Mouse (Mus musculus) right cerebral cortex, postnatal 25 days (tissue): ENCODE measurements around the gene Gper1.

ENCODE experiments used
- DNase-seq: peaks from one replicate; pipeline ENCODE4 v3.0.0; 2022

Gene Gper1

DNA sequence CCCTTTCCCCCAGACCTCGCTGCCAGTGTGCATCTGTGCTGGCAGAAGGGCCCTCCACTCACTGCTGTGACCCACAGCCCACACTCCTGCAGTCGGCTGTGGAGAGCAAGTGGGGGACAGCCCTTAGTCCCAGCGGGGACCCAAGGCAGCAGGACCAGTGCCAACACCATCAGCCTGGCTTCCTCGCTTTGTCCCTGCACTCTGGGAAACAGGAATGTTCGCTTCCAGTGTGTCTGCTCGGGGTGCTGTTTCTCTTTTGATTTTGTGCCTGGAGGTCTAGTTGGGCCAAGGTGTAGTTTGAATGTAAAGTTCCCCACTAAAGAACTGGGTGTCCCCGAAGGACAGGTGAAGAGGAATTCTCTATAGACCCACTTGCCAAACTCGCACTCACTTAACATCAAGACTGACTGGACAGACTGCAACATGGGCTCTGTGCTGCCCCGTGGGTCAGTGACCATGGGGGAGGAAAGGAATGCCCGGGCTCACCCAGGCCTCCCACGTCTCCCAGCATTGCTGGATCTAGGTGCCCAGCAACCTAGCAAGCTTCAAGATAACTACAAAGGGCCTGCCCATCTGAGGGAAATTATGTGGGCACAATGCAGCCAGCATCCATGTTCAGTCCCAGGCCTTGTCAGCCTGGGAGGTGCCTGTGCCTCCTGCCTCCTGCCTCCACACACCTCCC, 31.5 kb upstream of the Gper1 start:
- no peak for DNase-seq

DNA sequence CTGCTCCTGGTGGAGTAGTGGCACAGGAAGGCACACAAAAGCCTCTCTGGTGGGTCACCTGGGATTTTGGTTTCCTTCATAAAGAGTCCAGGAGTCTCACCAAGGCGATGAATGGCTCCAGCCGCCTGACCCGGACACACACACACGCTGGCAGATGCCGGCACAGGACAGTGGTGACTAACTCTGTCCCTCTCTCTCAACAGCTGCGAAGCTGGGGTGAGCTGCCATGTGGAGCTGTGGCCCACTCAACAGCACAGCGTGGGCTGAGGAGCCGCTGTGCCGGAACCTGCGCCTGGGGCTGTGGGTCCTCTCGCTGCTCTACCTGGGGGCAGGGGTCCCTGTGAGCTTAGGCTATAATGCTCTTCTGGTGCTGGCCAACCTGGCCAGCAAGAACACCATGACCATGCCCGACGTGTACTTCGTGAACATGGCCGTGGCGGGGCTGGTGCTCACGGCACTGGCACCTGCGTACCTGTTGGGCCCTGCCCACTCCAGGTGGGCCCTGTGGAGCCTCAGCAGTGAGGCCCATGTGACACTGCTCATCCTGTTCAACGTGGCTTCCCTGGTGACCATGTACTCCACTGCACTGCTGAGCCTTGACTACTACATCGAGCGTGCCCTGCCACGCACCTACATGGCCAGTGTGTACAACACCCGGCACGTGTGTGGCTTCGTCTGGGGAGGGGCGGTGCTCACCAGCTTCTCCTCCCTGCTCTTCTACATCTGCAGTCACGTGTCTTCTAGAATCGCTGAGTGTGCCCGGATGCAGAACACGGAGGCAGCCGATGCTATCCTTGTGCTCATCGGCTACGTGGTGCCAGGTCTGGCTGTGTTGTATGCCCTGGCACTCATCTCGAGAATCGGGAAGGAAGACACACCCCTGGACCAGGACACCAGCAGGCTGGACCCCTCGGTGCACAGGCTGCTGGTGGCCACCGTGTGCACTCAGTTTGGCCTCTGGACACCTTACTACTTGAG, 30.4 kb upstream of the Gper1 start:
- DNase-seq = no peak

DNA sequence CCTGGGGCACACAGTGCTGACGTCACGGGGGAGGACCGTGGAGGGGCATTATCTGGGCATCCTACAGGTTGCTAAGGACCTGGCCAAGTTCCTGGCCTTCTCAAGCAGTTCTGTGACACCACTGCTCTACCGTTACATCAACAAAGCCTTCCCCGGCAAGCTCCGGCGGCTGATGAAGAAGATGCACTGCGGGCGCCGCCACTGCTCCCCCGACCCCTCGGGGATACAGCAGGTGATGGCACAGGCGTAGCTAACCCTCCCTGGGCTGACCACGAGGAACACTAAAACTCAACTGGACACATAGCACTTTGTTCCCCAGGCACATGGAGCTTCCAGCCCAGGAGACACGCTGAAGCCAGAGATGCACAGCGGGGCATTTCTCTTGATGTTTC, 29.8 kb upstream of the Gper1 start:
- no peak for DNase-seq

DNA sequence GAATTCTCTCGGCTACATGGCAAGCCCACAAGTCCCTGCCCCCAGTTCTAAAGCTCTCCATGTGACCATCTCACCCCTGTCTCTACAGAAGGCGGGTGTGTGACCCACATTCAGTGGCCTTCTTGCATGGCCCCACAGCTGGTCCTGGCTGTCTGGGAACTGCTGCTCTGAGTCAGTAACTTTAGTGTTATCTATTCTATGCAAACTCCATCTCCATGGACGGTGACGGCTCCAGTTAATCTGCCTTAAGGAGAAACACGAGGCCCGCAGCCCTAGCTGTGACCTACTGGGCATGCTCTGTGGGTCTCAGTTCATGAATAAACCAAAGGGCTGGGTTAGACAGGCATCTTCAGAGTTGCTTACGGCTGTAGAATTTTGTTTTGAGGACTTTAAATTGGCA, 28.6 kb upstream of the Gper1 start:
- no peak for DNase-seq

DNA sequence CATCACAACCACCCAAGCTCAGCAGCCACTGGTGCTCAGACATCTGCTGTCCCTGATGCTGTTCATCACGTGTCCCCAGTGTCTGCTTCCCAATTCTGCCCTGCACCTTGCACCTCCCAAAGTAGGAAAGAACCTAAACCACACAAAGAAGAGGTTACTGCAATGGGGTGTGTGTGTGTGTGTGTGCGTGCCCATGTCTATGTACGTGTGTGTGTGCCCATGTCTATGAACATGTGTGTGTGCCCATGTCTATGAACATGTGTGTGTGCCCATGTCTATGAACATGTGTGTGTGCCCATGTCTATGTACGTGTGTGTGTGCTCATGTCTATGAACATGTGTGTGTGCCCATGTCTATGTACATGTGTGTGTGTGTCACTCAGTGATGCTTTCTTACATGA, 27.4 kb upstream of the Gper1 start:
- no peak for DNase-seq

DNA sequence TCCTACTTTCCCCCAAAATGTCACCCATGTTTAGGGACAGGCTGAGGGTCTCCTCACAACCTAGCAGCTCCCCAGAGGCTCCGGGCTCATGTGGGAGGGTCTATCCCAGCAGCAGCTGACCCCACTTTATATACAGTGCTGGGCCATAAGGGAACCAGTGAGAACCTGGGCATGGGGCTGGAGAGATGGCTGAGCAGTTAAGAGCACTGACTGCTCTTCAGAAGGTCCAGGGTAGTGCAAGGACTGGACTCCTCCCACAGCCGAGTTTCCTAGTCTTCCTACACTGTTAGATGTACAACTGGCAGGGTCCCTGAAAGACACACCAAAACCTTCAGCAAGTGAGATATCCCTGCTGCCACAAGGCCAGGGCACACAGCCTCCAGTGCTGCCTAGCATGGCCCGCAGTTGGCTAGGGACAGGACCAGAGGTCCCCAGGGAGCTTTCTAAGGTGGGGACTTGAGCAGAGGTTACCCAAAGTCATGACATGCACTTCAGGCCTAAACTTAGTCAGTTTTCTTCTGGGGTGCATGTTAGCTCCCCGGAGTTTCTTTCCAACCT, 25.5 kb upstream of the Gper1 start:
- no peak for DNase-seq

DNA sequence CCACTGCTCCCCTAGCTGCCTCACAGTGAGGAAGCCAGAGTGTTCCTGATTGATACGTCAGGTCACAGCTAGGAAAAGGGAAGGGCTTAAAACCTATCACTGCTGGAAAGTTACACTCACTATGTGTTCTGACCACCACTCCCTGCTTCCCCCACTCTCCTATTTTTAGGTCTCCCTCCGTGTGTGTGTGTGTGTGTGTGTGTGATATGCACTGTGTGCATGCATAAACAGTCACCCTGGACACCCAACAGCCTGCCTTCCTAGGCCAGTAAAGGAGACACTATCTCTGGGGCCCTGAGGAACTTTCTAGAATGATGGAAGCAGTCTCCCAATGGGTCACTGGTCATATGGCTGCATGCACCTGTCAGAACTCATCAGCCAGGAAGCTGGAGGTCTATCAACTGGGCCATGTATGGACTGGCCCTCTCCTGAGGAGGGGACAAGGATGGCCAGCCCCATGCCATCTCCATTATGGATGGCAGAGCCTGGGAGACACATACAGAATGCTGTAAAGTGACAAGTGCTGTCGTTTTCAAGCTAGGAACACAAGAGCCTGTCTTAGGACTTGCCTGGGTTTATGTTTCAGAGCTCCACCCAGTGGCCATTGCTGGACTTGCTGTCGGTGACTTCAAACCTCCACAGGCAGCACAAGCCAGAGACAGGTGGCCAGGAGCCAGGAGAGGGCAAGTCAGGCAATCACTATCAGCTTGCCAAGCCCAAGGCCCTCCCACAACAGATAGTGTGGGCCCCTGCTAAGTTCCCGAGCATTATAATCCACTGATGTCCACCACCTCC, 24.8 kb upstream of the Gper1 start:
- DNase-seq = peak; percentile 88

DNA sequence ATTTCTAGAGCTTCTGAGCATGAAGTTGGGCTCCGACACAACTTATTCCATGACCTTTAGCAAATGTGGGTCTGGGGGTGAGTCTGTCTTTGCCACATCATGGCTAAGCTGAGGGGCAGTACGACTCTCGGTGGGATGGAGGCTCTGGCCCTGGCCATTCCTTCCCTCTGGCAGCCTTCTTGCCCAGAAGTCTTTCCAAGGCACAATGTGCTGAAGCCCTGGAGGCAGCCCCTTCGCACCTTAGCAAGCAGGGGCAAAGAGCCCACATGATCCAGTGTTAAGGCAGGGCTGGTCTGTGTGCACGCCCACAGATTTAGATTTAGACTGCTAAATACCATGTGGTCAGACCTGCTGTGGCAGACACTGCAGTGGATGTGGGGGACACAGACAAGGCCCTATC, 24.2 kb upstream of the Gper1 start:
- no peak for DNase-seq

DNA sequence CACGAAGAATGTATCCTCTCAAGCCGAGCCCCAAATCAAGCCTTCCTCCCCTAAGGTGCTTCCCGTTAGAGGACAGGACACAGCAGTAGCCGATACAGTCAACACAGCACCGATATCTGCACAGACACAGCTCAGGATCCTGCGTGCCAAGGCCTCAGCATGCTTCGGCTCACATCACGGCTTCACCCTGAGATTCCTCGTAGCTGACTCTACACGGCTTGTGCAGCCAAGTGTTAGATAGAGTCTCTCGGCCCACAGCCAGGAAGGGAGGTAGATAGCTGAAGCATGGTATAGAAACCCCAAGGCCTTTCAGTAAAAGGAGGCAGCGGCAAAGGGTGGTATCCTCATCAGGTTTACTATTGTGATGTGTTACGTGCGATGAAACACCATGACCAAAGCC, 23.0 kb upstream of the Gper1 start:
- DNase-seq = no peak

DNA sequence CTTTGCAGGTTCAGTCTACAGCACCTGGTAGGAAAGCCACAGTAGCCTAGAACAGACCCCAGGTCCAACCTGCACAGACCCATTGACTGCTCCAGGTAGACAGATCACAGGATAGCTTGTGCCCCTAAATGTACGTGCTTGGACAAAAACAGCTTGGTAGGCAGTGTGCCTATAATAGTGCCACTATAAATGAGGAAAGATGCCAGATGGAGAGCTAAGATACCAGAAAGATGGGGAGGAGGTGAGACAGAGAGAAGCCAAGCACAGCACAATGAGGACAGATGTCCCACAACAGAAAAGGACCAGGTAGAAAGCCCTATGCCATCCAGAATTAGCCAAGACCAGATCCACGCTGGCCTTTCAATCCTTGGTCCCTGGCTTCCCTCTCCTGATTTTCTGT, 20.8 kb upstream of the Gper1 start:
- no peak for DNase-seq

DNA sequence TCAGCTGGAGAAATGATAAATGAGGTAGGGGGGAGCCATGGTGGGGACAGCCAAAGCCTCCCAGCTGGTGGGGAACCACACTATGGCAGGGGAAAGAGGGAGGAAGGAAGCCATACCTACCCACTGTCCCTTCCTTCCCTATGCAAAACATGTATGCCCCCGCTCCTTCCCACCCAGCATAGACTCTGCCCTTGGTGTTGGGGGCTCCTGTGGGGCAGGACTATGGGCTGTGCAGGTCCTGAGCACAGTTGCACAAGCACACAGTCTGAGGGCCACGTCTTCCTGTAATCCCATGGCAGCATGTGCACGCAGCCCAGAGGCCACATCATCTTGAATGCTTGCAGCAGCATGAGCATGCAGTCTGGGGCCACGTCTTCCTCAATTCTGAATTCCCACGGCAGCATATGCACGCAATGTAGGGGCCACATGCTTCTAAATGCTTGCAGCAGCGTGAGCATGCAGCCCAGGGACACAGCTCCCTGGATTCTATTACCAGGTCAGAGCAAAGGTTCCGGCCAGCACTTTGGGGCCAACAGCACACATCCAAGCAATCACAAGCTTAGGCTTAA, 19.2 kb upstream of the Gper1 start:
- no peak for DNase-seq

DNA sequence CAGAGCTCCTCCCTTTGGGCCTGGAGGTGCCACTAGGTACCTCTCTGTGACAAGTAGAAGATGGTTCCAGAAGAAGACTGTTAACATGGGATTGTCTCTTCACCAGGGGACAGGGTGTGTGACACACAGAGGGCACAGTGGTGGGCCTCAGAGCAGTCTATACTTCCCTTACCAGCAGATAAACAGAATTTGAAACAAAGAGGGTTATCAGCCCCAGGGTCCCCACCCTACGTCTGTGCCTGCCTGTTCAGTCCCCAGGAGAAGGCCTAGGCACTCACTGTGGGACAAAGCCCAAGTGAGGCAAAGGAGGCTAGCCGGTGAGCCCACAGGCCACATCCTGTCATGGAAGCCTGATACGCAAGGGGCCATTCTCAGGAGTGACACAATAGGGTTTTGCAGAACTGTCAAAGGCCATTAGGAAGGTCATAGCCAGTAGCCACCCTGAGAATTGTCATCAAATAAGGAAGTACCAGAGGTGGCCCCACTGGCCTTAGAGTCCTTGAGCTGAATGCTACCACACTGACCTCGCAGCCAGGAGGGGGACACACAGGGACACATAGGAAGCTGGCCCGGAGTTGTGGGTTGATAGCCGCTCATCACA, 18.1 kb upstream of the Gper1 start, which contains the start of gene C130050O18Rik:
C130050O18Rik (plus strand) TSS at position 480 of the 601 bp plus-strand sequence.
- no peak for DNase-seq

DNA sequence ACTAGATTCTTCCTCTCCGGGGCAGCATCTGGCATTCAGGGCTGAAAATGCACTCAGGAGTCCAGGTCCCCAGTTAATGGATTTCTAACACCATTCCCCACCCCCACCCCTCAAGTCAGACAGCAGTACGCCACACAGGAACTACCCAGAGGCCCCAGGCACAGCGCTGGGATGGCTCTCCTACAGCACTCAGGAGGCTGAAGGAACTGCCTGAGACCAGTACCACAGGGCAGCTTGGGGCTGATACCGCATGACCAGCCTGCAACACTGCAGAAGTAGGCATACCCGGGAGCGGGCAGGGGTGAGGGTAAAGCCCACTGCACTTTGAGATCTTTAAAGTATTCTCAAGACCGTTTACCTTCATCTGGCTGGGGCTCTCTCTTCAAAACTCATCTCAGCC, 17.5 kb upstream of the Gper1 start:
- no peak for DNase-seq

DNA sequence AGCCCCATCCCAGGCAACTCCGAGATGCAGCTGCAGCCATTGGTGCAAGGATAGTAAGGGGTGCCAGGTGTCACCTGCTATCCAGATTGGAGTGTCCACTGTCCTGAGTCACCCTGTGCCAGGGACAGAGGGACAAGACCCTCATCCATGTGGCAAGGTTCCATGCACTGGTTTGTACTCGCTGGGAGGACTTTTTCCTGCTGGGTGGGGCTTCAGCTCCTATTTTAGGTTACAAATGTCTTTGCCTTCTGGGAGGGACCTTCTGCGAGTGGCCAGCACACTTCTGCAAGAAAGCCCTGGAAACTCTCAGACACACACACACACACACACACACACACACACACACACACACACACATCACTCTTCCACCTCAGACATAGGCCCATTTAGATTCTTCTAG, 17.0 kb upstream of the Gper1 start:
- no peak for DNase-seq

DNA sequence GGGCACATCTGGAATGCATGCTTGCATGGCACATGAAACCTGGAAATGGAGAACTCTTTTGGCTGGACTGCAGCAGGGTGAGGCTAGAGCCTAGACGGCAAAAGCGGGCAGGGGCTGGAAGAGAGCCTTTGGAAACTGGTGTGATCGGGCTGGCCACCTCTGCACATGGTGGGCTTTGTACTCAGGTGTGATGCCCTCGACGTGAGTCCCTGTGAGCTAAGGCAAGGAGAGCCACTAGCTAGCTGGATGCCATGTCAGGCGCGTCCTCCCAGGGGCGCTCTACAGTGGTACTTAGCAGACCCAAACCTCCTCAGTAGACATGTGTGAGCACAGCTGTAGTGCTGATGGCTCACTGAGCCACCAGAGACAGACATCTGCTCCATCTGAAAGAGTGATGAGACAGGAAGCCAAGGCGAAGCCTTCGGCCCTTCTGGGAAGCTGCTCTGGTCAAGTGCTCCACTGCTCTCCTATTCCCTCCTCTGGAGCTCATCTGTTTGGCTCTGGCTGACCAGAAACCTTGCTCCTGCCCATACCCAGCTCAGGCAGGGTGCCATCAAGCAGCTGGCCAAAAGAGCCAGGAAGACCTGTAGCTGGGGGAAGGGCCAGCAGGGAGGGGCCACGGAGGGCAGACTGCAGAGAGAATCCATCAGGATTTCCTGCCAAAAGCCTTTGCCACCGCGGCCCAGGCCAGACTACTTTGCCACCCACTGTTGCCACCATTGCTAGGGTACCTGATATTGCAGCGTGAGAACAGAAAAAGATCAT, 15.6 kb upstream of the Gper1 start:
- no peak for DNase-seq

DNA sequence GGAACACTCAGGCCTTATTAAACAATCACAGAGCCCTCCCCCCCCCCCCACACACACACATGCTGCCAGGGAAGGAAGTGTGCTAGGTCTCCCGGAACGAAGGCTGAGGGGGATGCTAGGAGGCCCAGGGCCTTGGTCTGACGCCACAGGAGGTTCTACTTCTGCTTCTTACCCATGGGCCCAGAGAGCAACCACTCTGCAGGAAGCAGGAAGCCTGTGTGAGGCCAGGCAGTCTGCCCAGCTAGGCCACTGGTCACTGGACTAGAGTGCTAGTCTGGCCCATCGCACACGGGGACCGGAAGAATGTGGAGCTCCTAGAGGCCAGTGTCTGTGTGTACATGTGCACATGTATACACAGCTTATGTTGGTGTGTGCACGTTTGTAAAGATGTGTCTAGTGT, 14.4 kb upstream of the Gper1 start:
- no peak for DNase-seq

DNA sequence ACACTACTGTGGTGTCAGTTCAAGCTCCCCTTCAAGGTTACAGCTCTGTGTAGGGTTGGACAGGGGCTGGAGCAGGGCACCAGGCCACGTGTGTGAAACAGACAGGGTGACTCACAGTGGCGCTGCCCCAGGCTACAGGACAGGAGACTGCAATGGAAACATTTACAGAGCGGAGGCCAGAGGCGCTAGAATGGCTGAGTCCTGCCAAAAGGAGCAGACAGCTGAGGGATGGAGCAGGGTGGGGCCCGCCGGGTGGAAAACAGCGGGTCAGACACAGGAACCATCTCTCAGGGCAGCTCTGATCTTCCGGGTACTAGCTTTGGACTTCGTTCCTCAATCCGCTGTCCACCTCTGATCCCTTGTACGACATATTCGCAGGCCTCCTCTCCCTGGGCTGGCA, 13.5 kb upstream of the Gper1 start:
- no peak for DNase-seq

DNA sequence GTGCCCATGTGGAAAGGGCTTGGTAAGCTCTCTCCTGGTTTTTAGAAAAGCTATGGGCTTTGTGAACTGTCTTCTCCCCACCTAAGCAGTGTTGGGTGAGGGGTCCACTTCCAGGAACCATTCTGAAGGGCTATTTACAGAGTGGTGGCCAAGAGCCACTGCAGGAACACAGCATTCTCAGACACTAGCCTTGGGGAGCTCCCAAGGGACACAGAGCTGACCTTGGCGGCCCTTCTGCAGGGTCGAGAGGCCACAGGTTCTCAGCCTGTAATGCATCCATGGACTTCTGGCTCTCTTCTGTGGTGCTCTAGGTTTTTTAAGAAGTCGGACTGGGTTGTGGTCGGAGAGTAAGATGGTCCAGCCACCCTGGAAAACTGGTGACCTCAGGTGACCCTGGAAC, 12.9 kb upstream of the Gper1 start:
- DNase-seq = no peak

DNA sequence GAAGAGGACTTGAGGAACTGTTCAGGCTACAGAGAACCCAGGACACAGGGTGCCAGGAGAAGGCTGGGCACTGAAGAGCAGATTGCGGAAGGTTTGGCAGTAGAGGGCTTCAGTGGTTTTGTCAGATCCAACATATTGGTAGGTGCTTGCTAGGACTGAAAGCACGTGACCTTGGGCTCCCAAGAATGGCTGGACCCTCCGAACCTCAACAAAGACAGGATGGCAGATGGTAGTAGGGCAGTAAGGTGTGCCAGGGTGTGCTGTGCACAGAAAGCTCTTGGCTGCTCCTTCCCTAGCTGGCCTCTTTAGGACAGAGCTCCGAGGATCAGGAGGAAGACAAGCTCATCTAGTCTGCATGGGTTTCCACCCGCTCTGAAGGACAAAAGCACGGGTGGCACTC, 11.8 kb upstream of the Gper1 start:
- no peak for DNase-seq

DNA sequence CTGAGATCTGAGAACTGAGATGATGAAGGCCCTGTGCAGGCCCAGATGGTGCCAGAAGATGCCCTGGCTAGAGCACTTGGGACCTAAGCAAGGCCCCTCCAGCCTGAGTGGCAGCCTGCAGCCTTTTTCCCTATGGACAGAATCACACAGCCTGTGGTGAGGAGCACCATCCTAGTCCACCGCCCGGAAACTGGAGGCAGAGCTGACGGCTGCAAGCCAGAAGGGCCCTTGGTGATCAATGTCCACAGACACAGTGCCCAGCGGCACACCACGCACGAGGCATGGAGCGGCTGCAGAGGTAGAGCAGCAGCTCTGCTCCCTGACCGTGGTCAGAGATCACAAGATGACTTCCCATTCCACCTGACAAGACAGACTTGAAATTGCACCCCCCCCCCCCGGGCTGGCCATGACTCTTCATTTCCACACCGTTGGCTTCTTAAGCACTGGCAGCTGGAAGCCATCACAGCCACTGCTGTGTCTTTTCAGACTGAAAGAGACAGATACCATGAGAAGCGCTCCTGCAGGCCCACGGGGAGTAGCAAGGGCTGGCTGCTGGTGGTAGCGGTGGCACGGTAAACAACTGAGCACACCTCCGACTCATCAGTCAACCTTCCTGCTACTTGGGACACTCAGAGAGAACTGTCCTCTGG, 11.2 kb upstream of the Gper1 start:
- DNase-seq = no peak

DNA sequence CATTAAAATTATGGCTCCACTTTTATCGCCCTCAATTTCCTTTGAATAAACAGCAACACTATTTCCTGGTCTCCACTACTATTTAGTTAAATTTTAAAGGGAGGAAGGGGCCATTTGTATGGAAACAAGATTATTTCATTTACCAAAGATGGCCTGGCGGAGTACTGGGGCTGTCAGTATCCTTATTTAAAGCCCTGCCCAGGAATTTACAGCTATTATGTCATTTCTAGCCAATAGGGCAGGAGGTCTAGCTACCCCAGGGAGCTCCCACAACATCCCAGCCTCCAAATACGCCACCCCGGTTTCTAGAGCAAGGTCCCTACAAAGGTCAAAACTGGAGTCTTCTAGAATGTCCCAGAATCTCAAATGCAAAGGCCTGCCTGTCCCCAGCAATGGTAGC, 9.4 kb upstream of the Gper1 start:
- DNase-seq = no peak
